Mouse (Mus musculus) neural tube, embryonic 12.5 days (tissue): ENCODE results near the gene Wnt3a. TPM values are rescaled to one million over a fixed set of nuclear protein-coding genes. Genes with fewer than 3 reads are reported as not detected.

Source experiments
- ATAC-seq: fragments of 200-750 bp; cut with Nextera tagmentation; 2 replicates; pipeline ENCODE4 v1.8.0; 2017; ENCODE audit warnings: low read depth, mild to moderate bottlenecking, moderate TSS enrichment, moderate library complexity; ENCODE audit not compliant: low FRiP score
- H3K27ac ChIP-seq: fragments of 300-500 bp; sonication (generic); 2 replicates; pipeline ENCODE4 v1.5.1; 2016
- H3K27me3 ChIP-seq: fragments of 300-500 bp; sonication (generic); replicated peaks from 2 replicates; pipeline ENCODE4 v1.6.1; 2016; ENCODE audit warnings: mild to moderate bottlenecking
- H3K36me3 ChIP-seq: fragments of 300-500 bp; sonication (generic); 2 replicates; pipeline ENCODE4 v1.6.1; 2016; ENCODE audit warnings: mild to moderate bottlenecking
- H3K4me1 ChIP-seq: fragments of 300-500 bp; sonication (generic); 2 replicates; pipeline ENCODE4 v1.6.1; 2016
- H3K4me2 ChIP-seq: fragments of 300-500 bp; sonication (generic); replicated peaks from 2 replicates; pipeline ENCODE4 v1.6.1; 2016; ENCODE audit warnings: mild to moderate bottlenecking
- H3K4me3 ChIP-seq: fragments of 300-500 bp; sonication (generic); 2 replicates; pipeline ENCODE4 v1.5.1; 2016
- H3K9ac ChIP-seq: fragments of 300-500 bp; sonication (generic); 2 replicates; pipeline ENCODE4 v1.6.1; 2016; ENCODE audit warnings: mild to moderate bottlenecking
- H3K9me3 ChIP-seq: fragments of 300-500 bp; sonication (generic); 2 replicates; pipeline ENCODE4 v1.6.1; 2016; ENCODE audit warnings: mild to moderate bottlenecking
- WGBS: fragments of 180-500 bp; shearing (Covaris S2); methylation state at CpG from one replicate; pipeline ENCODE4 v1.1.7; 2016; 5-methylcytosine and 5-hydroxymethylcytosine counted together
- polyA plus RNA-seq: library from polyadenylated mRNA; unstranded; fragments of >200 nt; fragmentation: Nextera tagmentation; extraction: Ambion mirVana; gene quantifications from 2 replicates; pipeline ENCODE4 v1.2.1, GENCODE M21; 2016

Wnt3a gene
- polyA plus RNA-seq, 1 experiment from 2014 or later, result 4.1 TPM

DNA sequence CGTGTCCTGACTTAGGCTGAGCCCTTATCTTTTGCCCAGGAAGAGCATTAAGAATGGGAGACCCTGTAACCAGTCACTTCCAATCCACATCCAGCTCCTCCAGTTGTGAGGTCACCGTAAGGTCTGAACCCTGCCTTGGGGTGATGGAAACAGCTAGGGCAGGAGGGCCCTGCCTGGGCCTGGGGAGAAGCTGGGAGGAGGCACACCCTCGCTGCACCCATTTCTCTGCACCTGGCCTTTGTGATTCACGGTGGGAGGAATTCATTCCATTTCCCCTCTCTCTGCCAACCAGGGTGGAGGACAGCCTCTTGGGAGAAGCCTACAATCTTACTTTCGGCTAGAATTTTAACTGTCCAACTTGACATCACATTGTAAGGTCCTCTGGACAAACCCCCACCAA is 8.4 kb downstream of the Wnt3a start:
- Histone ChIP-seq H3K27me3 (peaks cover 30% of the 10 kb centered on the region), H3K27ac (no peak overlapping the region)

DNA sequence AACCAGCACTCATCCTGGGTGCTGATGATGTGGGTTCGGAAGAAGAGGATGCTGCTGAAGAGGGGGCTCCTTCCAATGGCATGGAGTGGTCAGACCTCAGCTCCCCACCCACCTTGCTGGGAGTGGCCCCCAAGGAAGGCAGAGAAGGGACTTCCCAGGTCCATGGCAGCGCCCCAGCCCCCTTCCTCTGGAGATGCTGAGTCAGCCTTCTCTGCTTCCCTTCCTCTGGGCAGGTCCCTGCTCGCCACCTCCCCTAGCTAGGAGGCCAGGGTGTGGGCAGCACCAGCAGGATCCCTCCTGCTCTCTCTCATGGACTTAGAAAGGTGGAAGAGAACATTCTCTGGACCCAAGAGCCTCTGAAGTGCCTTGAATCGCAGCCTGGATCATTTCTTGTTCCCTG is 12.5 kb downstream of the Wnt3a start:
- no peaks in the 10 kb centered on the region for H3K4me1 ChIP-seq
- H3K9me3 ChIP-seq, result no peaks in the 10 kb centered on the region
- 77% methylated on average over 4 of the region's 4 CpGs for WGBS
- 0 out of 2 replicates have a peak, but pooled peaks cover 5% of the 10 kb centered on the region for H3K27me3 ChIP-seq
- no peak overlapping the region for H3K27ac ChIP-seq
- H3K36me3 ChIP-seq, result no peaks in the 10 kb centered on the region
- no peak overlapping the region for H3K4me2 ChIP-seq
- no peak overlapping the region; the same call in 1 of the 2 replicates for H3K4me3 ChIP-seq
- ATAC-seq, result no peak
- no peak overlapping the region for H3K9ac ChIP-seq

More for the DNA sequence above, 8.4 kb downstream of the Wnt3a start:
- 76% methylated on average over 5 of the region's 5 CpGs for WGBS
- H3K4me3 ChIP-seq, result no peak overlapping the region
- H3K4me2 ChIP-seq, result no peak overlapping the region
- no peaks in the 10 kb centered on the region for H3K4me1 ChIP-seq
- no peaks in the 10 kb centered on the region for H3K36me3 ChIP-seq
- ATAC-seq, result no peak
- H3K9ac ChIP-seq, result no peak overlapping the region
- no peaks in the 10 kb centered on the region for H3K9me3 ChIP-seq

DNA sequence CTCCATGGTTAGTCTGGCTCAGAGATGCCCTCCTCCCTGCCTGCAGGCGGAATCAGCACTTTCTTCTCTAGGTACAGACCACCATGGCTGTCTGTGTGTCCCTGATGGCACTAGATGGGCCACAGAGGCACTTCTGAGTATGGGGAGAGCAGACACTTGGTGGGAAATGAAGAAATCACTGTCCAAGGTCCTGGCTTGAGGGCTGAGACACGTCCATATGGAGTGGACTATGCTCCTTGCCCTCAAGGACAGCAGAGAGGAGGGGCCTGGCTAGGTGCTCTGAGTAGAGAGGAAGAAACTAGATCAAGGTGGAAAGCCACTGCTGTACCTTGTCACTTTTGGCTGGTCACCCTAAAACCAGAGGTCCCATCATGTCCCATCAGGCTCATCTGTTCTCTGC is 13.7 kb downstream of the Wnt3a start:
- no peak overlapping the region for H3K4me3 ChIP-seq
- H3K27me3 ChIP-seq, result 0 out of 2 replicates have a peak, but pooled peaks cover 6% of the 10 kb centered on the region
- H3K27ac ChIP-seq, result no peak overlapping the region
- 44% methylated on average over 2 of the region's 2 CpGs for WGBS
- no peaks in the 10 kb centered on the region for H3K4me1 ChIP-seq
- H3K4me2 ChIP-seq, result no peak overlapping the region
- ATAC-seq, result no peak
- H3K36me3 ChIP-seq, result no peaks in the 10 kb centered on the region
- no peaks in the 10 kb centered on the region for H3K9me3 ChIP-seq
- no peak overlapping the region for H3K9ac ChIP-seq

DNA sequence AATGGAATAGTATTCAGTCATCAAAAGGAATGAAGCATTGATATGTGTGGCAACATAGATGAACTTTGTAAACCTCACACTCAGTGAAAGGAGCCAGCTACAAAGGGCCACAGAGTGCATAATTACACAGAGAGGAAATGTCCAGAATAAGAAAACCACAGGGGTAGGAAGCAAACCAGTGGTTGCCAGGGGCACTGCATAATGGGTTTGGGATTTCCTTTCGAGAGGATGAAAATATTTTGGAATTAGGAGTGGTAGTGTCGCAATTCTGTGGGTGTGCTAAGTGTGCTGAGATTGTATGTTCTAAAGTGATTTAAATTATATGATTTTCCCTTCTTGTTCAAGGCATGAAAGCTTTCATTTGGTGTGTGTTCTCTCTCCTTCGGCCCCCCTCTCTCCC is 16.4 kb downstream of the Wnt3a start:
- peaks cover 3% of the 10 kb centered on the region for H3K9me3 ChIP-seq
- H3K9ac ChIP-seq, result no peak overlapping the region
- no peaks in the 10 kb centered on the region for H3K4me1 ChIP-seq
- no peak overlapping the region for H3K4me3 ChIP-seq
- WGBS, result 74% methylated on average over 3 of the region's 3 CpGs
- 0 out of 2 replicates have a peak, but pooled peaks cover 6% of the 10 kb centered on the region for H3K27me3 ChIP-seq
- H3K4me2 ChIP-seq, result no peak overlapping the region
- no peak overlapping the region for H3K27ac ChIP-seq
- no peak for ATAC-seq
- no peaks in the 10 kb centered on the region for H3K36me3 ChIP-seq

DNA sequence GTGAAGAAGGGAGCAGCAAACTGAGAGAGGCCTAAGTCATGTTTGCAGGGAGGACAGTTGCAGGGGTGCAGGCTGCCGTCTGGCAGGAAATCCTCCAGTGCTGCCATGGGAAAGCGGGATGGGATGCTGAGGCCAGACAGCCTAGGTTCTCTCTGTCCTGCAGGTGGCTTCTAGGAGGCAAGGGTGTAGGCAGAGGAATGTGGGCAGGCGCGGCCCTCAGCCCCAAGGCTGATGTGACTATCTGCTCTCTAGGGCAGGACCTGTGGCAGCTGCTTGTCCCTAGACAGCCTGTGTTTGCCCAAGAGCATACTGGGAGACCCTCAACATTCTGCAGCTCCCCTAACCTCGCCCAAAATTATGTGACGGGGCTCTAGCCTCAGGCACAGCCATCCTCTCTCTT is 23.8 kb downstream of the Wnt3a start:
- Histone ChIP-seq H3K4me2 (no peak overlapping the region), H3K36me3 (no peaks in the 10 kb centered on the region), H3K4me3 (no peak overlapping the region), H3K9ac (no peak overlapping the region), H3K27ac (no peak overlapping the region), H3K27me3 (peaks cover 26% of the 10 kb centered on the region), H3K4me1 (peaks cover 13% of the 10 kb centered on the region; the same call in 1 of the 2 replicates), H3K9me3 (peaks cover 10% of the 10 kb centered on the region)
- 32% methylated on average over 6 of the region's 6 CpGs for WGBS
- ATAC-seq, result no peak

DNA sequence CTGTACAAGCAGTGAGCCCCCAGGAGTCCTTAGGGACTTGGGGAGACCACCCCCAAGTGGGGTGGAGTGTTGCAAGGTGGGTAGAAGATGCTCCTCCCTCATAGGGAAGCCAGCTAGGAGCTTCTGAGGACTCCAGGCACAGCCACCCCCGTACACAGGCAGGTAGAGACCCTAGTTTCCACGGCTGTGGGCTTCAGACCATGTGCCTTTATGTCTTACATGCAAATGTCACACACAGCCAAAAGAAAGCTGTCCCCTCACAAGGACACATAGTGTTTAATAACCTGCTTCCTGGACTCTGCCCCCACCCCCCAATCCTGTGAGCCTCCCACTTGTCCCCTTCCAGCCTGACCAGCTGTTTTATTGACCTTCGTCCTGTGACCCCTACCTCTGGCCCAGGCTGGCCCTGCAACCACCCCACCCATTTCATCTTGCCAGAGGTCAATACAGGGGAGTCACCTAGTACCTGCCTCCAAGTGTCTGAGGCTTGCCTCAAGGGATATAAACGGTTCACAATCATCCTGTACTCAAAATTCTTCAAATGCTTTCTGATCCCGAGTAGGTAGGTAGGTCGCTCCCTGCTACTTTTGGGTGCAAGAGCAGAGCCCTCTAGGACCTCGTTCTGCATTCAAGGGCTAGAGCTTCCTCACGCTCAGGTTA is 25.3 kb downstream of the Wnt3a start:
- WGBS, result 53% methylated on average over 8 of the region's 8 CpGs

DNA sequence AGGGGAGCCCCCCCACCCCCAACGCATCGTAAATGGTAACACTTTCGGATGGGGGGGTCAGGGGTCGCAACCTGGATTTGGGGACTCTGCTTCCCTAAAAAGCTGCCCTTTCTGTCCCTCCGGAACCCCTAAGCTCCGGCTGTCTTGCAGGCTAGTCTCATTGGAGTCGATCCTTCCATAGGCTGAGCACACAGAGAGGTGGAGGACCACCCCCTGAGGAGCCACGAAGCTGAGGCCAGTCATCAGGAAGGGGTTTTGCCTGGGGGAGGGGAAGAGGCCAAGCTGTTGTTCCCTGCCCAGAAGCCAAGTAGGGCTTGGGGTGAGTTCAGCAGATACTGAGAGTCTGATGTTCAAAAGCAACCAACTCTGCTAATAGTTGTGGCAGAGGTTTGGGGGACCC is 26.0 kb downstream of the Wnt3a start:
- 4% methylated on average over 8 of the region's 8 CpGs for WGBS
- H3K27me3 ChIP-seq, result peaks cover 42% of the 10 kb centered on the region
- peak; percentile 30; the same call in 1 of the 2 replicates for ATAC-seq

More for the DNA sequence above, 25.3 kb downstream of the Wnt3a start:
- no peak overlapping the region for H3K9ac ChIP-seq
- peak overlapping the region; percentile 65; the same call in 1 of the 2 replicates for H3K4me2 ChIP-seq
- H3K9me3 ChIP-seq, result peaks cover 10% of the 10 kb centered on the region
- H3K4me1 ChIP-seq, result peaks cover 13% of the 10 kb centered on the region; the same call in 1 of the 2 replicates
- H3K27me3 ChIP-seq, result peaks cover 40% of the 10 kb centered on the region
- H3K4me3 ChIP-seq, result no peak overlapping the region
- H3K27ac ChIP-seq, result no peak overlapping the region
- no peaks in the 10 kb centered on the region for H3K36me3 ChIP-seq
- ATAC-seq, result no peak

DNA sequence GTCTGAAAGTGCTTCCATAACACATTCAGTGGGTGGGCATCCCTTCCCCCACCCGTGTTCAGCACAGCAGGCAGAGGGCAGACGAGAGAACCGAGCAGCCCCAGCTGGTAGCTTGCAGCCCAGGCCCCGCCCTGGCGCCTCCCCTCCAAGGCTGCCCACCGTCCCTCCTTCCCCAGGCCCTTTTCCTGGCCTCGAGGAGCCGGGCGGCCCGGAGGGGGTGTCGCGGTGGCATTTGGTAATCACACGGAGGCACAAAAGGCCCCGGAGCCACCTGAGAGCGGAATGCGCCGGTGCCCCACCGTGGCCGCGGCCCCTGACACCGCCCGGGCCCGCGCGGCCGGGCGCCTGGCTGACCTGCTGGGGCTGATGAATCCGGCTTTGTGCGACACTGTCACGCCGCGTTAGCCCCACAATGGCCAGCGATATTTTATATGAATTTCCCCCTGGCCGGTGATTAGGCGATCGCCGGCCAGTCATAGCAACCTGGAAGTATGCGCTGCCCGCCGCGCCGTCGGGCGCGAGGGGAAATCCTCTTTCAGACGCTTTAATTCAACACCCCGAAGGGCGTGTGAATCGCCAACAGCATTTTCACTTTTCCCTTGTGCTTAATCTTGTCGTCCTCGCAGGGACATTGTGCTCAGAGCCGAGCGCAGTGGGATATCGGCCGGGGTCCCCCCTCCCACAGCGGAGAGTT is 26.5 kb downstream of the Wnt3a start:
- Histone ChIP-seq H3K4me2 (peak overlapping the region; percentile 65), H3K9me3 (peaks cover 7% of the 10 kb centered on the region; the same call in 1 of the 2 replicates), H3K27ac (peak overlapping the region; percentile 33; the same call in 1 of the 2 replicates), H3K4me1 (peaks cover 13% of the 10 kb centered on the region; the same call in 1 of the 2 replicates), H3K4me3 (peak overlapping the region; percentile 41), H3K36me3 (no peaks in the 10 kb centered on the region), H3K9ac (peak overlapping the region; percentile 51), H3K27me3 (peaks cover 42% of the 10 kb centered on the region)
- peak; percentile 90 for ATAC-seq
- under 1% methylated on average over 56 of the region's 56 CpGs for WGBS

More for the DNA sequence above, 26.0 kb downstream of the Wnt3a start:
- Histone ChIP-seq H3K9ac (peak overlapping the region; percentile 51; the same call in 1 of the 2 replicates), H3K36me3 (no peaks in the 10 kb centered on the region), H3K4me2 (peak overlapping the region; percentile 65), H3K4me1 (peaks cover 13% of the 10 kb centered on the region; the same call in 1 of the 2 replicates), H3K9me3 (peaks cover 9% of the 10 kb centered on the region), H3K27ac (no peak overlapping the region), H3K4me3 (peak overlapping the region; percentile 41)

DNA sequence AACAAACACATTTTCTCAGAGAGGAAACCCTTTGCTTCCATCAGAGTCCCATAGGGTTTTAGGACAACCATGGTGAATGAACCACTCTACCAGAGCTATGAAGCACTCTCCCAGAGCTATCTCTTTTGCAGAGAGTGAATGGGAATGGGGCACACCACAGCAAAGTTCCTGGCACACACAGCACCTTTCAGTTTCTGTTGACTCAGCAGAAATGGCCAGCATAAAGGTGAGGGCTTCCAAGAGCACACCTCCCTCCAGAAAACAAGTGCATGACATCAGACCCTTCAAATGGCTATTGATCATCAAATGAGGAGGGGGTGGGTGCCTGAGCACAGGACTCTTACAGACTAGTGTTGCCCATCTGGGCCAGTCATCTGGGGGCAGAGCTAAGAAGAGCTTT is 28.2 kb downstream of the Wnt3a start:
- no peaks in the 10 kb centered on the region for H3K9me3 ChIP-seq
- H3K4me2 ChIP-seq, result no peak overlapping the region
- no peak overlapping the region for H3K9ac ChIP-seq
- peaks cover 39% of the 10 kb centered on the region for H3K27me3 ChIP-seq
- H3K36me3 ChIP-seq, result no peaks in the 10 kb centered on the region
- no peak overlapping the region for H3K27ac ChIP-seq
- no peak overlapping the region for H3K4me3 ChIP-seq
- peaks cover 13% of the 10 kb centered on the region; the same call in 1 of the 2 replicates for H3K4me1 ChIP-seq
- no peak for ATAC-seq

DNA sequence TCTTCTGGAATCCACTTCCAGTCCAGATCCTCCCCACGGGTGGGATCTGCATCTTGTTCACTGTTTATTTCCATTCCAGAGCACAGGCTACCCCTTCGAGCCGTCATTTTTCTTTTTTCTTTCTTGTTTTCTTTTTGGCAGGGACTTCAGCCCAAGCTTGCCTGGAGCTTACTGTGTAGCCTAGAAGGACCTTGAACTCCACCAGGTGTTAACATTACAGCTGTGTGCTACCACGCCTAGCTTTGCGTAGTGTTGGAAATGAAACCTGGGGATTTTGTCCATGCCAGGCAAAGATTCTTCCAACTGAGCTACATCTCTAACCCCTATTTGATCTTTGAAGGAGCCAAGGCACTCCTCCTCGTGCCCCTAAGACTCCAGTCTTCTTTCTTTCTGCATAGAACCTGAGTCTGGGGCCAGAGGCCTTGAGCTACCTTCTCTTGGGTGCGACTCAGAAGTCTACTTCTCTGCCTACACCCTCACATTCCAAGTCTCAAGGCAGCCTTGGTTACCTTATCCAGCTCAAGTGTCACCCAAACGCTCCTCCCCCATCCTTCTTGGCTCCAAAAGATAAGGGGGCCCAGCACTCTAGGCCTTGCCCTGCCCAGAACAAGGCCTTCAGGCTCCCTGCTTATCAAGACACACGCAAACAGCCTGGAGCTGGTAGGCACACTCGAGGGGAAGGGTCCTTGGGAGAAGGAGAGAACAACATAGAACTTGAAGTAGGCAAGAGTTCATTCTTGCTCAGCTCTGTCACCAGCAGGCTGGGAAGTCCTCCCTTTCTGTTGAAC is 29.7 kb downstream of the Wnt3a start:
- H3K27me3 ChIP-seq, result peaks cover 27% of the 10 kb centered on the region
- no peaks in the 10 kb centered on the region for H3K36me3 ChIP-seq
- H3K9me3 ChIP-seq, result no peaks in the 10 kb centered on the region
- no peak for ATAC-seq
- WGBS, result 89% methylated on average over 10 of the region's 10 CpGs
- peaks cover 13% of the 10 kb centered on the region; the same call in 1 of the 2 replicates for H3K4me1 ChIP-seq
- H3K27ac ChIP-seq, result no peak overlapping the region
- H3K4me3 ChIP-seq, result no peak overlapping the region
- no peak overlapping the region for H3K4me2 ChIP-seq
- no peak overlapping the region for H3K9ac ChIP-seq

DNA sequence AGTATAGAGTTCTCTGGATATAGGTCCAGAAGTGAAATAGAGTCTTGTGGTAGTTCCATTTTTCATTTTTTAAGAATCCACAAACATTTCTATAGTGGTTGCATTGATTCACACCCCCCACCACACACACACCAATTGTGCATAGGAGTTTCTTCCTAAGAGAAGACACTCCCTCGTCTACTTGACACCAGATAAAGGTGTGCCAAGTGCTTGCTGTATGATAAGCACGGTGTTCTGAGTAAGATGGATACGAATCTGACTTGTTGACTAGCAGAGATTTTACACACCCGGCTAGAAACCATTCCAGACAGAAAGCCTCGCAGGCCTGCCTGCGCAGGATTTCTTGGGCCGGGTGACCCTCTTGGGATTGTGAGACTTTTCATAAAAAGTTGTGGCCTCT is 30.9 kb downstream of the Wnt3a start:
- no peak overlapping the region for H3K4me3 ChIP-seq
- H3K4me2 ChIP-seq, result no peak overlapping the region
- no peak for ATAC-seq
- WGBS, result 91% methylated on average over 7 of the region's 7 CpGs
- H3K4me1 ChIP-seq, result peaks cover 5% of the 10 kb centered on the region; the same call in 1 of the 2 replicates
- no peak overlapping the region for H3K9ac ChIP-seq
- H3K27ac ChIP-seq, result no peak overlapping the region
- peaks cover 22% of the 10 kb centered on the region for H3K27me3 ChIP-seq
- no peaks in the 10 kb centered on the region for H3K9me3 ChIP-seq
- no peaks in the 10 kb centered on the region for H3K36me3 ChIP-seq

DNA sequence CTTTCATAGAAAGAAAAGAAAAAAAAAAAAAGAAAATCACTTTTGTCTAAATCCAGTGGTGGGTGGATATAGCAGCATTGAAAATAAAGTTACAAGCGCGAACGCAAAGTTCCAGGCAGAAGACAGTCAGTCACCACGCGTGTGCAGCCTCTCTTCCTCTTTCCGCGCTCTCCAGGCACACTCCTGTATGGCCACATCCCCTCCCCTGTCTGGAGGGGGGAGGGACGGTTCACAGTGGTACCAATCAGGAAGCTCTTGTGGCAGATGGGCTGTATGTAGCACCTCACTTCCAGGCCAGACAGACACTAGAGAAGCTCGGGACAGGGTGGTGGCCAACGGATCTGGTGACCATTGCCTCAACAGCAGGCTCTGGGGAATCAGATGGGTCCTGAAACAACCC is 42.5 kb downstream of the Wnt3a start:
- H3K4me1 ChIP-seq, result no peaks in the 10 kb centered on the region
- H3K27me3 ChIP-seq, result peaks cover 6% of the 10 kb centered on the region; the same call in 1 of the 2 replicates
- no peaks in the 10 kb centered on the region for H3K36me3 ChIP-seq
- no peaks in the 10 kb centered on the region for H3K9me3 ChIP-seq
- no peak overlapping the region for H3K9ac ChIP-seq
- H3K27ac ChIP-seq, result no peak overlapping the region
- H3K4me3 ChIP-seq, result no peak overlapping the region
- ATAC-seq, result no peak
- WGBS, result 78% methylated on average over 10 of the region's 10 CpGs
- H3K4me2 ChIP-seq, result no peak overlapping the region
